Mouse (Mus musculus): ENCODE measurements around the gene Msrb2.

GRCm38 (mm10) chr2:19390411-19391143 lies 19.3 kb downstream of the Msrb2 start:
- TF ChIP-seq CTCF (IDR thresholded peaks at IDR 0.05; ENCODE audit: extremely low read depth, insufficient read depth, insufficient read length, insufficient replicate concordance) (no peak), POLR2A (IDR thresholded peaks at IDR 0.05; ENCODE audit: low read depth, low read length) (no peak)
